Mouse (Mus musculus): Measurements from ENCODE around the gene Sebox. TPM values are rescaled to one million over a fixed set of nuclear protein-coding genes. Genes with fewer than 3 reads are reported as not detected.

The Sebox gene
- polyA plus RNA-seq, 1 experiment from 2014 or later, result 0.11 TPM

GRCm38 (mm10) chr11:78495904-78496303 is 7.3 kb upstream of the Sebox start:
- Histone ChIP-seq H3K4me3 (ENCODE audit: low read length) (peak overlapping the region; percentile 80), H3K9me3 (ENCODE audit: control insufficient read depth, low read length) (no peaks in the 10 kb centered on the region), H3K4me2 (ENCODE audit: low read length) (peak overlapping the region; percentile 73), H3K9ac (ENCODE audit: low read depth, low read length) (peak overlapping the region; percentile 86), H3K4me1 (ENCODE audit: control insufficient read depth, insufficient read depth, low read depth, low read length) (peaks cover 18% of the 10 kb centered on the region), H3K27ac (ENCODE audit: low read depth, low read length) (peak overlapping the region; percentile 93; the same call in 1 of the 2 replicates), H3K27me3 (replicated peaks; ENCODE audit: control insufficient read depth, insufficient read depth, low read length) (peaks cover 3% of the 10 kb centered on the region; the same call in 1 of the 2 replicates), H3K36me3 (ENCODE audit: control insufficient read depth, insufficient read depth, low read length) (no peaks in the 10 kb centered on the region)
- WGBS, result 7% methylated on average over 6 of the region's 6 CpGs
- ATAC-seq, result no peak

GRCm38 (mm10) chr11:78497071-78497541 is 6.1 kb upstream of the Sebox start:
- H3K27ac ChIP-seq (ENCODE audit: low read depth, low read length), result peak overlapping the region; percentile 93
- peaks cover 15% of the 10 kb centered on the region for H3K4me1 ChIP-seq (ENCODE audit: control insufficient read depth, insufficient read depth, low read depth, low read length)
- no peaks in the 10 kb centered on the region for H3K36me3 ChIP-seq (ENCODE audit: control insufficient read depth, insufficient read depth, low read length)
- H3K4me2 ChIP-seq (ENCODE audit: low read length), result peak overlapping the region; percentile 73
- ATAC-seq, result peak; percentile 86
- H3K4me3 ChIP-seq (ENCODE audit: low read length), result peak overlapping the region; percentile 80
- WGBS, result under 1% methylated on average over 44 of the region's 44 CpGs
- H3K27me3 ChIP-seq (replicated peaks; ENCODE audit: control insufficient read depth, insufficient read depth, low read length), result peaks cover 3% of the 10 kb centered on the region; the same call in 1 of the 2 replicates
- H3K9ac ChIP-seq (ENCODE audit: low read depth, low read length), result peak overlapping the region; percentile 86
- H3K9me3 ChIP-seq (ENCODE audit: control insufficient read depth, low read length), result no peaks in the 10 kb centered on the region

- Histone ChIP-seq H3K27ac (ENCODE audit: low read depth, low read length) (peak within 1 kb of the TSS; percentile 93), H3K9me3 (ENCODE audit: control insufficient read depth, low read length) (no peaks in the 10 kb centered on the region), H3K27me3 (replicated peaks; ENCODE audit: control insufficient read depth, insufficient read depth, low read length) (peaks cover 3% of the 10 kb centered on the region; the same call in 1 of the 2 replicates), H3K4me1 (ENCODE audit: control insufficient read depth, insufficient read depth, low read depth, low read length) (peaks cover 15% of the 10 kb centered on the region), H3K4me2 (ENCODE audit: low read length) (peak within 1 kb of the TSS; percentile 73), H3K4me3 (ENCODE audit: low read length) (peak within 1 kb of the TSS; percentile 80), H3K9ac (ENCODE audit: low read depth, low read length) (peak within 1 kb of the TSS; percentile 86), H3K36me3 (ENCODE audit: control insufficient read depth, insufficient read depth, low read length) (no peaks in the 10 kb centered on the region)
- WGBS, result 3% methylated on average over 36 of the region's 36 CpGs
- peak; percentile 96 for ATAC-seq
Measured at GRCm38 (mm10) chr11:78497544-78498522, 5.4 kb upstream of the Sebox start, which contains the start of gene Sarm1. Sarm1 (minus strand) TSS chr11:78497754.

GRCm38 (mm10) chr11:78499004-78499403 is 4.2 kb upstream of the Sebox start, which contains the start of gene Vtn:
Vtn (plus strand) TSS chr11:78499091.
- Histone ChIP-seq H3K9ac (ENCODE audit: low read depth, low read length) (peak within 1 kb of the TSS; percentile 86), H3K27me3 (replicated peaks; ENCODE audit: control insufficient read depth, insufficient read depth, low read length) (peaks cover 3% of the 10 kb centered on the region; the same call in 1 of the 2 replicates), H3K36me3 (ENCODE audit: control insufficient read depth, insufficient read depth, low read length) (no peaks in the 10 kb centered on the region), H3K9me3 (ENCODE audit: control insufficient read depth, low read length) (no peaks in the 10 kb centered on the region), H3K4me1 (ENCODE audit: control insufficient read depth, insufficient read depth, low read depth, low read length) (peaks cover 15% of the 10 kb centered on the region), H3K27ac (ENCODE audit: low read depth, low read length) (peak within 1 kb of the TSS; percentile 93), H3K4me2 (ENCODE audit: low read length) (peak within 1 kb of the TSS; percentile 73), H3K4me3 (ENCODE audit: low read length) (peak within 1 kb of the TSS; percentile 80)
- ATAC-seq, result no peak
- WGBS, result 51% methylated on average over 7 of the region's 7 CpGs

GRCm38 (mm10) chr11:78499543-78499942 is 3.7 kb upstream of the Sebox start:
- peak overlapping the region; percentile 10 for H3K4me3 ChIP-seq (ENCODE audit: low read length)
- 57% methylated on average over 16 of the region's 16 CpGs for WGBS

GRCm38 (mm10) chr11:78500623-78501202 is 2.5 kb upstream of the Sebox start:
- no peak for ATAC-seq
- Histone ChIP-seq H3K4me2 (ENCODE audit: low read length) (peak overlapping the region; percentile 14), H3K36me3 (ENCODE audit: control insufficient read depth, insufficient read depth, low read length) (no peaks in the 10 kb centered on the region), H3K4me3 (ENCODE audit: low read length) (no peak overlapping the region), H3K9ac (ENCODE audit: low read depth, low read length) (no peak overlapping the region), H3K27ac (ENCODE audit: low read depth, low read length) (no peak overlapping the region), H3K9me3 (ENCODE audit: control insufficient read depth, low read length) (no peaks in the 10 kb centered on the region), H3K4me1 (ENCODE audit: control insufficient read depth, insufficient read depth, low read depth, low read length) (peaks cover 13% of the 10 kb centered on the region), H3K27me3 (replicated peaks; ENCODE audit: control insufficient read depth, insufficient read depth, low read length) (peaks cover 3% of the 10 kb centered on the region; the same call in 1 of the 2 replicates)
- WGBS, result 79% methylated on average over 9 of the region's 9 CpGs

More at GRCm38 (mm10) chr11:78499543-78499942, 3.7 kb upstream of the Sebox start:
- H3K9me3 ChIP-seq (ENCODE audit: control insufficient read depth, low read length), result no peaks in the 10 kb centered on the region
- no peak for ATAC-seq
- no peak overlapping the region for H3K27ac ChIP-seq (ENCODE audit: low read depth, low read length)
- no peak overlapping the region for H3K4me2 ChIP-seq (ENCODE audit: low read length)
- no peak overlapping the region for H3K9ac ChIP-seq (ENCODE audit: low read depth, low read length)
- peaks cover 3% of the 10 kb centered on the region; the same call in 1 of the 2 replicates for H3K27me3 ChIP-seq (replicated peaks; ENCODE audit: control insufficient read depth, insufficient read depth, low read length)
- H3K36me3 ChIP-seq (ENCODE audit: control insufficient read depth, insufficient read depth, low read length), result no peaks in the 10 kb centered on the region
- peaks cover 15% of the 10 kb centered on the region for H3K4me1 ChIP-seq (ENCODE audit: control insufficient read depth, insufficient read depth, low read depth, low read length)

- no peak overlapping the region for H3K9ac ChIP-seq (ENCODE audit: low read depth, low read length)
- ATAC-seq, result no peak
- H3K36me3 ChIP-seq (ENCODE audit: control insufficient read depth, insufficient read depth, low read length), result peaks cover under 1% of the 10 kb centered on the region; the same call in 1 of the 2 replicates
- H3K27ac ChIP-seq (ENCODE audit: low read depth, low read length), result no peak overlapping the region
- H3K4me1 ChIP-seq (ENCODE audit: control insufficient read depth, insufficient read depth, low read depth, low read length), result peaks cover 5% of the 10 kb centered on the region
- WGBS, result 81% methylated on average over 20 of the region's 20 CpGs
- H3K9me3 ChIP-seq (ENCODE audit: control insufficient read depth, low read length), result no peaks in the 10 kb centered on the region
- H3K4me3 ChIP-seq (ENCODE audit: low read length), result no peak overlapping the region
- no peak overlapping the region for H3K4me2 ChIP-seq (ENCODE audit: low read length)
- H3K27me3 ChIP-seq (replicated peaks; ENCODE audit: control insufficient read depth, insufficient read depth, low read length), result peaks cover 3% of the 10 kb centered on the region; the same call in 1 of the 2 replicates
Measured at GRCm38 (mm10) chr11:78501529-78501928, 1.7 kb upstream of the Sebox start.

GRCm38 (mm10) chr11:78505430-78505829 is 2.2 kb downstream of the Sebox start:
- H3K27me3 ChIP-seq (replicated peaks; ENCODE audit: control insufficient read depth, insufficient read depth, low read length), result no peaks in the 10 kb centered on the region
- 78% methylated on average over 3 of the region's 3 CpGs for WGBS
- no peaks in the 10 kb centered on the region for H3K4me1 ChIP-seq (ENCODE audit: control insufficient read depth, insufficient read depth, low read depth, low read length)
- H3K27ac ChIP-seq (ENCODE audit: low read depth, low read length), result no peak overlapping the region
- H3K9ac ChIP-seq (ENCODE audit: low read depth, low read length), result no peak overlapping the region
- H3K36me3 ChIP-seq (ENCODE audit: control insufficient read depth, insufficient read depth, low read length), result peaks cover 19% of the 10 kb centered on the region; the same call in 1 of the 2 replicates
- H3K4me3 ChIP-seq (ENCODE audit: low read length), result no peak overlapping the region
- ATAC-seq, result no peak
- no peaks in the 10 kb centered on the region for H3K9me3 ChIP-seq (ENCODE audit: control insufficient read depth, low read length)
- no peak overlapping the region for H3K4me2 ChIP-seq (ENCODE audit: low read length)

Measured in hindbrain, embryonic 16.5 days (tissue).